14 mouse cellular contexts compared by ENCODE assay signal in the genomic region with DNA sequence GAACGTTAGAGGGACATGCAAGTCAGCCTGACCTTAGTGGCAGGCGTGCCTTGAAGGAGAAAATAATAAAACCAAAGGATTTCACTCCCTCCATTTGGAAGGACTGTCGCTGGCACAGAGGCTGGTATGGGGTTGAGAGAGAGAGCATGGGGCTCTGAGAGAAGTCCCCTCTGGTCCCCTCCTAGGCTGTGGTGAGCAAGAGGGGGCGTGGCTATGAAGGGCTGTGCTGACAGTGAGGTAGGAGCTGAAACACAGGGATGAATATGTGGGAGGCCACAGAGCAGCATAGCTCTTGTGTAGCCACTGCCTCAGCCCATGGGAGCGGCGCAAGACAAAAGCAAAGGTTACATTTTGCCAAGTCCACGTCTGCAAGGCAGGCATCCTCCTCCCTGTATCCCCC. TPM values are rescaled to one million over a fixed set of nuclear protein-coding genes. Genes with fewer than 3 reads are reported as not detected.
"Had no signal": no experiment of that assay in that cellular context is flagged by ENCODE, and none has a peak within 500 bp of the region (broad histone marks: within the 10 kb centered on the region; RNA-seq: fewer than 3 reads in every experiment).

No protein-coding gene starts in this region.

- H3K4me1 ChIP-seq: liver, embryonic 13.5 days; lung, embryonic 15.5 days had no signal

- H3K4me3 ChIP-seq: limb, embryonic 12.5 days; liver, embryonic 13.5 days; lung, embryonic 15.5 days; midbrain, embryonic 12.5 days; neural tube, embryonic 13.5 days had no signal

- H3K27me3 ChIP-seq: limb, embryonic 12.5 days; liver, embryonic 13.5 days; lung, embryonic 15.5 days; midbrain, embryonic 12.5 days; neural tube, embryonic 13.5 days had no signal

- H3K4me2 ChIP-seq: limb, embryonic 12.5 days; liver, embryonic 13.5 days; lung, embryonic 15.5 days; midbrain, embryonic 12.5 days; neural tube, embryonic 13.5 days had no signal

- H3K27ac ChIP-seq: kidney, postnatal 0 days; limb, embryonic 12.5 days; liver, embryonic 13.5 days; lung, embryonic 15.5 days; midbrain, embryonic 12.5 days; neural tube, embryonic 13.5 days; stomach, postnatal 0 days had no signal

- H3K9ac ChIP-seq: limb, embryonic 12.5 days; liver, embryonic 13.5 days; liver, postnatal 0 days; lung, embryonic 15.5 days; midbrain, embryonic 12.5 days; neural tube, embryonic 13.5 days had no signal

- ATAC-seq: liver, postnatal 0 days; midbrain, embryonic 16.5 days had no signal

- H3K9me3 ChIP-seq: liver, embryonic 13.5 days; lung, embryonic 15.5 days; midbrain, embryonic 12.5 days; neural tube, embryonic 13.5 days had no signal

- H3K36me3 ChIP-seq: liver, embryonic 13.5 days; midbrain, embryonic 12.5 days had no signal

- DNase-seq: kidney, adult 8-10 months; kidney, postnatal 4 days; liver; liver, embryonic 13.5 days; liver, postnatal 0 days; right cerebral cortex, adult 18-20 months had no signal

RNA-seq across cellular contexts. Expression of a gene that starts 41.4 kb away (rescaled TPM):
- total RNA-seq: megakaryocyte-erythroid progenitor cell, adult 5-6 weeks had no signal
